Mouse (Mus musculus) regulatory T cell (primary cell): ENCODE measurements around the gene Ccdc177.

Source experiments
- in situ Hi-C: fragments of 300-600 bp; cut with MboI, MseI; formaldehyde crosslinking; loops from one replicate; pipeline ENCODE4 v1.15.1; 2025; ENCODE audit warnings: high pct_unique_total_duplicates

The Ccdc177 gene

DNA sequence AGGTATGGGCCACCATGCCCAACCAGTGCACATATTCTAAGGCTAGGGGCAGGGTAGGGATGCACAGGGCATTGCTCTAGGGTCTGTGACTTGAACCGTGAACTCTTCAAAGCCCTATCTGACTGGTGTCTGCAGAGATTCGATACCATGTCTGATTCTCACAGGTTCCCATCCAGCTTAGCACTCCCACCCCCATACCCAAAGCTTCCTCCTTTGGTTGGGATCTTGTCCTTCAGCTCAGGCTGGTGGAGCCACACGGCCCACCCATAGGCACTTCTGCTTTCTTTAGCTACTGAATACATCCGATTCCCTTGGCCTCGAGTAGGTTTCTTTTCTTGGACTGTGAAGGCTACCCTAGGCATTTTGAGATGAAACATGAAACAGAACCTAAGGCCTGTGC lies 24.5 kb upstream of the Ccdc177 start:
- in situ Hi-C loops, result no loop called here

DNA sequence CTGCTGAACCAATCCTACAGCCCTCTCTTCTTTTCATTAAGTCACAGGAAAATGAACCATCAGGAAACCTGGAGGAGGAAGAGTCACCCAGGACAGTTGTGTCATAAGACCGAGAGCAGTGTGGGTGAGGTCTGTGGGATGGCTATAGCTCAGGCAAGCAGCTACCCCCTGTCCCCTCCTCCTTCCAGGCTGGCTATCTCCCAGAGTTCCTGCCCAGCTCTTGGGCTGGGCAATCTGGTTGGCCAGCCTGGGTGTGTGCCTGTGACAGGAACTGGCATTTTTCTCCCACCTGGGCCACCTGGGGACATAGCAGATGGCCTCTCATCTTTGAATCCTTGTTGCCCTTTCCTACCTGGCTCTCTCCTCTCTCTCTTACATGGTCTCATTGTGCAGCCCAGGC lies 23.4 kb upstream of the Ccdc177 start:
- in situ Hi-C loops, result no loop called here

DNA sequence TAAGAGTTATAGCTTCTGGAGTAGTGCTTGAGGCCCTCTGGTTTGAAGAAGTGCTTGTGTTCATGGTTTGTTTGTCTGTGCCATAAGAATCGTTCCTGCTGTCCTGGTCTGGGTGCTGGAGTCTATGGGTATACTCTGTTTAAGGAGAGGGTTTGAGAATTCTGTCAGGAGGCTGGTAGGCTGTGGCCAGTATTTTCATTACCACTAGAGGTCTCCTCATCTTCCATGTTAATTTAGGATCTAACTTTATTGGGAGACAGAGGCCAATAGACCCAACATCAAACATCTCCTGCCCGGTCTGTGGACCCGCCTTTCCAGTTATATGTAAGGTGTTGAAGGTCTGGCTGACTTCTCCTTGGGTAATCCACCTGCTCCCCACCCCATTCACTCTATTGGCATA lies 22.4 kb upstream of the Ccdc177 start:
- in situ Hi-C loops, result no loop called here

DNA sequence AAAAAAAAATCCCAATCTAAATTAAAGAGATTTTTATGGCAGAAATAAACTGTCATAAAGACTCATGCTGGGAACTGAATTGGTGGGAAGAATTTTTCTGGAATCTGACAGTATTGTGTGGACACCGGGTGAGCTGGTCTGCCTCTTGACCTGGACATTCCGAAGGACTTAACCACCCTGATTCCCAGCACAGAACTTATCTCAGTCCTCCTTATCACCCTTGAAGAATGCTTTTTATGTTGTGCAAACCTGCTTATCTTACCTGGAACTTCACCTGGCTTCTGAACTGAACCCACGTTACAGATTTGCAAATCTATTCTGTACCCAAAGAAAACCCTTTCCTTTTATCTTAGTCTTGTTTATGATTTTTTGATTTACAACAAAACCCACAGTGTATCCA lies 21.7 kb upstream of the Ccdc177 start:
- in situ Hi-C loops, result no loop called here

DNA sequence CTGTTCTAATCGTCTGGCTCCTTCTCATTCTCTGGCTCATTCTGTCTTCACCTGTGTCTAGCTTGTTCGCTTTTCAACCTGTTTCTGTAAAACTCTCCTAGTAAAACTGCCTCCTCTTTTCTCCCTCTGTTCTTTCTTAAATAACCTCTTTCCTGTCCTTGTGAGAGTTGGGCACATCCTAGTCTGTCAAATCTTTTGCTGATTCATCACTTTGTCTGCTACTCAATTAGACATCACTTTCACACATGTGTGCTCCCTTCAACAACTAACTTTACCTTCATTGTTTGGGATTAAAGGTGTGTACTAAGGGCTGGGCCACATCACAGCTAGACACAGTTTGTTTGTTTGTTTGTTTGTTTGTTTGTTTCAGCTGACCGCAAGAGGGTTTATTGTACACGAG lies 19.3 kb upstream of the Ccdc177 start:
- in situ Hi-C loops, result no loop called here

DNA sequence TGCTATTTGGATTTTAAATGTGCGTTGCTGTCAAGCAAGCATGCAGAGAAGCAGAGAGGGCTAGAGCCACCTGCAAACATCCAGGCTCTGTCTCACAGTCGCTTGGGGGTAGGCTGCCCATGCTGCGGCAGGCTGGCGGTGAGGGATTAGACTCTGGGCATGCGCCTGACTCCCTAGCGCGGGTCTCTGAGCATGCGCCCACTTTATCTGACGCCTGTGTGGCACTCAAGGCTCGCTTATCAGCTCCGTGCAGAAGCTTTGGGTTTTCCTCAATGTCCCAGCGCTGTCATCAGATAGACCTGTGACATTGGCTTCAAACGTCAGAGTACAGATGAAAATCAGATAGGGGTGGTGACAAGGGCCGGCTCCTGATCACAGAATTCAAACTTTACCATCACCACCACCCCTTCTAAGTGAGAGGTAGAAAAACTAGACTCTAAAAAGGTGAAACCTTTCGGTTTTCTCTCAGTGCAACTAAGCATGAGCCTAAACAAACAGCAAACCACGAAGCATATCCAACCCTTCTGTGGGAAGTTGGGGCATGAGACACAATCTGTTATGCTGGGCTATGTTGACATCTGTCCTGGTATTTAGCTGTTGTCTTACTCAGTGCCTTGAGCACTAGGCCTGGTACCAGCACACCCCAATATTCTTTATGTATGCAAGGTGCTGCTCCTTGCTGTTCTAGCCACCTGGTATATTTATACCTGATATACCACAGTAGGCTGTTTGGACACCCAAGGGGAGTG lies 17.9 kb upstream of the Ccdc177 start:
- in situ Hi-C loops, result no loop called here

DNA sequence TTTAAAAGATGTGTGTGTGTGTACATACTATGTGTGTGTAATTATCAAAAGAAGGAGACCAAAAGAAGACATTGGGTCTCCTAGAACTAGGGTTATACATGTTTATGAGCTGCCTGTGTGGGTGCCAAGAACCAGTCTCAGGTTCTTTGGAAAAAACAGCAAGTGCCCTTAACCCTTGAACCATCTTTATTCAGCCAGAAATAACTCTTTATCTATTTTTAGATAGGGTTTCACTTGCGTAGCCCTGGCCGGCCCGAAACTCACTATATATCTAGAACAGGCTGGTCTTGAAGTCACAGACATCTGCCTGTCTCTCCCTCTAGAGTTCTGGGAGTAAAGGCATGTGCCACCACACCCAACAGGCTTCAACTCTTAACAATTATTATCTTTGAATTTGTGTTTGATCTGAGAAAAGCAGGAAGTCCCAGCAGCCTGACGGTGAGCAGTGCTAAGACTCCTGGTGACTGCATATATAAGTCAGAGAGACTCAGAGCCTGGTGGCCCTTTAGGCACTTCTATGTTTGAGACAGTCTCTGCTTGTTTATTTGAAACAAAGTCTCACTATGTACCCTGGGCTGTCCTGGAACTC lies 15.7 kb upstream of the Ccdc177 start:
- in situ Hi-C loops, result no loop called here

DNA sequence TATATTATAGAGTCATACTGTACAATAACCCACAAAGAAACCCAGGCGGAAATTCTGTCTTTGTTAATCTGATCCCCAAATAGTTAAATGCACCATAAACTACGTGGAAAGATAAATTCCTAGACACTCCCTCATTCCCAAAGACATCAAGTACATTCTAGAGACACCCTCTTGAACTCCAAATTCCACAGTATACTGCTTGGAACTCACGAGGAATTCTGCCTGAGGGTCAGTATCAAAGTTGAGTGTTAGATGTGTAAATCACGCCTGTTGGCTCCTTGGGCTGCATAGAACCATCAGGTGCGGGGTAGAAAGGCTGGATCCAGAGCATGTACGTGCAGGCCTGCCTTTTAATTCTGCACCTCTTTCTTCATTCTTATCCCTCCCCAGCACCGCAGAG lies 14.3 kb upstream of the Ccdc177 start:
- in situ Hi-C loops, result loop anchor here (5.0 kb wide), 1 partner anchor 748 kb away; no protein-coding TSS in a partner anchor

DNA sequence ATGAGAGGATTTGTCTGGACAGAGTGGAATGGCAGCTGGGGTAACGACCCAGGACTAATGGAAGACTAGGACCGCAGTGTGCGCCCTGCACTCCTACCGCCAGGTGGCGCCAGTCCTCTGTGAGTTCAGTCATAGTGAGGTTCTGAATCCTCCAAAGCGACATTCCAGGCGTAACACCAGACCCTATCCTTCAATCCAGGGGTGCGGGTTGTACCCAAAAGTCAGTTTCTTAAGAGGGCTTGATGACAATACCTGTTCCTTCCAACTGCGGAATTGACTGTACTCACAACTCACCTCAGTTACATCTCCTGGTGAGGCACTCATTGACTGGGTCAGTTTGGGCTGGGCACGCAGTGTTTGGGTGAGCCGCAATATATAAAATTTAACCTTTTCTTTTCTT lies 9.2 kb upstream of the Ccdc177 start:
- in situ Hi-C loops, result loop anchor here (5.0 kb wide), 2 partner anchors 133 to 753 kb away; no protein-coding TSS in a partner anchor

DNA sequence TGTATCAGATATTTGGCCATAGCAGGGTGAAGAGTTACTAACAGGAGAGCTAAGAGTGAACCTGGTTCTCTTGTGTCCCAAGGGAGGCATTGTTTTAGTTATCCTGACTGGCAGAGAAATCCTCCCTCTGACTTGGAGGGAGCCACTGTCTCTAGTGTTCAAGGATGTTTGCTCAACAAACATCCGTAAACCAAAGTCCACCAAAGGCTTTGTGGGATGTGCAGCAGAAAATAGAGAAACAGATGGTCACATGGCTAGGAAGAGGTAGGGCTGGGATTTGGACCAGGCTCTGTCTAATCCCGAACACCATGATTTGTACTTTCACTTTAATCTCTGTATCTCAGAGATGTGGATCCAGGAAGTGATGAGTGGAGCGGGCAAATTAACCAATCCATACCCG lies 3.6 kb upstream of the Ccdc177 start:
- in situ Hi-C loops, result no loop called here

DNA sequence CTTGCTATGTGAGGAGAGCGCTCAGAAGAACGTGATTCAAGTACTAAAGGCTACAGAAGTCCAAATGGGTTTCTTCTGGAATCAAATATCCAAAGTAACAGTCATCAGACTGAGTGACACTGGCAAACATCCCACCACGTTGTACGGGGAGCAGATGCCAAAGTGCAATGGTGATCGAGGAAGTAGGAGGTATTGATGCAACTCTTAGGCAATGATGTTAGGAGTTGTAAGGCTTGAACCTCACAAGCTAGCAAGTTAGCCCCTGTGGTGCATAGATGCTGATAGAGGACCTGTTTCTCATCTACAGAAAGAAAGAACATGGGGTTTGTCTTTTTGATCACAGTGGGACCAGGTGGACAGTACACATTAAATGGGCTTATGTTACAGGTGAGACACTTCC lies 2.5 kb upstream of the Ccdc177 start:
- in situ Hi-C loops, result no loop called here

DNA sequence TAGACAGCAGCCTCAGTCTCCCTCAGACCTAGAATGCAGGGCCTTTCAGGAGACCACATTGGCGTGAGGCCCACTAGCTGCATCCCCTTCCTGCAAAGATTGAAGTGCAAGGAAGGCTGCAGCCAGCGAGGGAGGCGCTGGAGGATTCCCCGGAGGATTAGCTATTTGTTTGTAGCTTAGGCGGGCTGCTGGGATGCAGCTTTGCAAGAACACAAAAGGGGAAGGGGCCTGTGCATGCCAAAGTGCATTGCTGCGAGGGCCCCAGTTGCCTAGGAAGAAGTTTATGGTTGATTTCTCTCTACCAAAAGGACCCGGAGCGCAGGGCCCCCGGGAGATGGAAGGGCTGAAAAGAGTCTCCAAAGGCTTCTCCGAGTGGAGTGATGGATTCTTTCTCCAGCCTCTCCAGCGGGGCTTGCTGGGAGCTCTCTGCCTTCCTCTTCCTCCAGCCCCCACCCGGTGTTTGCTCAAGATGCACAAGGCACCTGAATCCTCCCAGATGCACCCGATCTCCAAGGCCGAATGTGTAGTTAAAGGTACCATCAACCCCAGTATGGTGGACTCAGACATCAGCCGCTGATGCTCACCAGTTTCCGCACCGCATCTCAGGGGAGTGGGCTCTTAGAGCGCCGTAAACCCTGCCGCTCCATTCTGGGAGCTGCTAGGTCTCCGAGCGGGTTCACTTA lies 633 bp downstream of the Ccdc177 start:
- in situ Hi-C loops, result no loop called here

DNA sequence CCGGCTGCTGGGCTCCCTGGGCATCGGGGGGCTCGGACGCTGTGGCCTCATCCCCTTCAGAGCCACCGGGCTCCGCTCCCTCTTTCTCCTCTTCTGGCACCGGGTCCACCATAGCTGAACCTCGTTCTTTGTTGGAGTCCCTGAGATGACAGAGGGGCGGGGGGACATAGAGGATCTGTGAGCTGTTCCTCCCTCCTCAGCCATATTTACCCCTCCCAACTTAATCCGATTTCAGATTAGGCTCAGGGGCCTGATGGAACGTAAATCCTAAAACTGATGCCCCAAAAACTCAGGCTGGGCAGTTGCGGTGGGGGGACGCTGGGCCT lies 1.1 kb downstream of the Ccdc177 start:
- in situ Hi-C loops, result no loop called here

DNA sequence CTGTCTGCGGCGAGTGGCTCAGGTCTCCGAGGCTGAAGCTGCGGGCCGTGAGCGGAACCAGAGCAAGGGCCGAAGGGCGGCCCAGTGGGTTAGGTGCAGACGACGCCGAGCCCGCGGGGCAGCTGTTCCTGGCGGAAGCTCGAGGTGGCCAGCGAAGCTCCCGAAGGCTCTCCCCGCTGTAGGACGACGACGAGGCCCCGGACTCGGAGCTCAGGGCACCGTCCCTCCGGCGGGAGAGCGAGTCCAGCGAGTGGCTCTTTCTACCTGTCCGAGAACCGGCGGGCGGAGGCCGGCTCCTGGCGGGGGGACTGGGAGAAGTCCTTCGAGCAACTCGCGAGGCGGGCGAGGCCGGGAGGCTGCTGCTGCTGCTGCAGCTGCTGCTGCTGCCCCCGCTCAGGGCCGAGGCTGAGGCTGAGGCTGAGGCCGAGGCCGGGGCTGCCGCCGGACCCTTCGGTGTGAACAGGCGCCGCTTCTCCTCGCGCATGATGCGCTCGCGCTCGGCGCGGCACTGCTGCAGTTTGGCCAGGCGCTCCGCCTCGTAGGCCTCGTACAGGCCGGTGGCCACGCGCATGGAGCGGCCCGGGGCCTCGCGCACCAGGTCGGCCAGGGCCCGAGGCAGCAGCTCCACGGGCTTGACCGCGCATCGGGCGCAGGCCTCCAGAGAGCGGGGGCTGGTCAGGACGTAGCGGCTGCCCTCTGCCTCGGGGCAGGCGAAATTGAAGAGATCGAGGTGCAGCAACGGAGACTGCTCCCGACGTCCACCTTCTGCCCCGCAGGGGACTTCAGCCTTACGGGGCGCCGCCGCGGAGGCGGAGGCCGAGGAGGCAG lies 1.7 kb downstream of the Ccdc177 start:
- in situ Hi-C loops, result no loop called here

DNA sequence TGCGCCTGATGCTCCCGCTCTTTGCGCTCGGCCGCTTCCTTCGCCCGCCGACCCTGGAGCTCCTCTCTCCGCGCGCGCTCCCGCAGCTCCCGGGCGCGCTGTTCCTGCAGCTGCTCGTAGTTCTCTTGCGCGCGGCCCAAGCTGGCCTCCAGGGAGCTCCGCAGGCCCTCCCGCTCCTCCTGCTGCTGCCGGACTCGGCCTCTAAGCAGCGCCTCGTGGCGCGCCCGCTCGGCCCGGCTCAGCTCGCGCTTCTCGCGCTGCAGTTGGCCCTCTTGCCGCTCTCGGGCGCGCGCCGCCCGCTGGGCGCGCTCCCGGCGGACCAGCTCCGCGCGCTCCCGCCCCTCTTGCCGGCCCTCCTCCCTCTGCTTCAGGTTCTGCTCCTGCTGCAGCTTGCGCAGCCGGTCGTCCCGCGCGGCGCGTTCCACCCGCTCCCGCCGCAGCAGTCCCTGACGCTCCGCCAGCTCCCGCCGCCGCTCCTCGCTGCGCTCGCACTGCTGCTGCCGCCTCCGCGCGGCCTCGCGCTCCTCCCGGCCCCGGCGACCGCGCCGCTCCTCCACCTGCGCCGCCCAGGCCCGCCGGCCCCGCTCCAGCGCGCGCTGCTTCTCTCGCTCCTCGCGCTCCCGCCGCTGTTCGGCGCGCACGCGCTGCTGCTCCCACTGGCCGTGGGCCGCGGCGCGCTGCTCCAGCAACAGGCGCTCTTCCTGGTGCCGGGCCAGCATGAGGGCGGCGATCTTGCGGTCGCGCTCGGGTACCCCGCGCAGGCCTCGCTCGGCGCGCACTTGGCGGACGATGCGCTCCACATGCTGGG lies 2.5 kb downstream of the Ccdc177 start:
- in situ Hi-C loops, result no loop called here

DNA sequence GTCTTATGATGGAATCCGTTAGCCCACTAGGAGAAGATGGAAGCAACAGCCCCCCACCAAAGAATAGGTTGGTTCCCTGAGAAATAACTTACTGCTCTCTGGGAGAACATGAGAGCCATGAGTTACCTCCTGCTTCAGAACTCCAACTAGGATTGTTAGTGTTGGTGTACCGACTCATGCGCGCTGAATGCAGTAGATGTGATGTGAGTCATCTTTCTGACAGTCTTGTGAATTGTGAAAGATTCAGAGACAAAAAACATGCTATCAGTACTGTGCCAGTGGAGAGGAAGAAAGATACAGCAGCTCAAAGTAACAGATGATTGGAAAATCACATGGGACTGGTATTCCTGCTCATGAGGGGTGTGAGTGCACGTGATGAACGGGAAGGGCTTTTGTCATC lies 8.9 kb downstream of the Ccdc177 start:
- in situ Hi-C loops, result no loop called here

DNA sequence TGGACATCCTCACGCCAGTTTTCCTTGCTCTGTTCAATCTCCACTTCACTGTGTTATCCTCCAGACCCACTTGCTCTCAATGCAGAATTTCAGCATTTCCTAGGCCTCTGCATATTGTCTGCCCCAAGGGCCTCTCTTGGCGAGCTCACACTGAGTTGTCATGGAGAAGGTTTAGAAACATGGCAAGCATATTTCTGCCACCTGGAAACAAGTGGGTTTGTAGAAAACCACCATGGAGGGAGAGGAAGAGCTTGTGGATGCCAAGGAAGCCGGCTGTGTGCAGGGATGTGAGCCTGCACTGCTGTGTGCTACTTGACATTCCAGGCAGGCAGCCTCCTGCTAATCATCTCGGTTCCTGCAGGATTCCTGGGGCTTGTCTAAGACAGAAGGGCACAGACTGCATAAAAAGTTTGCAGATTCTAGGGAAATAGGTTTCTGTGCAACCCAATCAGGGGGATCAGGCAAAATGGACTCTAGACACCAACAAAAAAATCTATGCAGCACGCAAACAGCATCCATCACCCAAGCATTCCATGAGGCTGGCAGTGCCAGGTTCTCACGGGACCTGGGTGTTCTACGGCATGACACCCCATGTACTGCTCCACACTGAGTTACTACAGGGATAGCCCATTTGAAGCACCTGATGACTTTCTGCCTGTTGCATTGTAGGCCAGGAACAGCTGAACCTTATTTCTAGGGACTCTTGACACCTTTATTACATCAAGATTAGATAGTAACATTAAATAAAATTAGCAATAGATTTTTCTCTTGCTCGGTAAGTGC lies 14.3 kb downstream of the Ccdc177 start:
- in situ Hi-C loops, result no loop called here

DNA sequence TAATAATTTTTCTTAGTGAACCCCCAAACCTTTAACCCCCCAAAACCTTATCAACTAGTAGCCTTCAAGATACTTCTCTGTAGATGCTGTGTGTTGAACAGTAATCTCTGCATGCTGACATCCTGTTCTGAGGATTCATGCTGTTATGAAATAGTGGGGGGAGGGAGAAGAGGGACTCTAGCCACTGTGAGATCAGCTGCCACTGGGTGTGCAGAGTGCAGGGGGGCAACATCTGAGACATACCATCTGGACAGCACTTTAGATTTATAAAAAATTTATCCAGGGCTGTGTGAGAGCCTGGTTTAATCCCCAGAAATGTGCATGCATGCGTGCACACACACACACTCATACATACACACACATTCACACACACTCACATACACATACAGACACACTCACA lies 15.9 kb downstream of the Ccdc177 start:
- in situ Hi-C loops, result no loop called here

DNA sequence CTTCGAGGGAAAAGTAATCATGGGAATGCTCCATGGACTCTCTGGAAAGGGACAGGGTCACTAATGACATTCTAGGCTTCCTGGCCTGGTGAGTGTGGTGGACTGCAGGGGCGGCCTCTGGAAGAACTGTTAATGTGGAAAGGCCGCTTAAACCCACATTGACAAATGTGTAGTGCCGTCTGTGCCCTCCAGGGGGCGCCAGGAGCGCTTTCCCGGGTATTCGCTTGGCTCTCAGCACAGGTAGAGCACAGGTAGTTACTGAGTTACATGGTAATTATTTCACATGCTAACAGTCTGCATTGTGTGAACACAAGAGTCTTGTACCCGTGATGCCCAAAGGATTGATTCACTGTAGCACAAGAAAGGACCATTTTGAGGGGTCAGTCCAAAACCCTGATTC lies 21.0 kb downstream of the Ccdc177 start:
- in situ Hi-C loops, result no loop called here

DNA sequence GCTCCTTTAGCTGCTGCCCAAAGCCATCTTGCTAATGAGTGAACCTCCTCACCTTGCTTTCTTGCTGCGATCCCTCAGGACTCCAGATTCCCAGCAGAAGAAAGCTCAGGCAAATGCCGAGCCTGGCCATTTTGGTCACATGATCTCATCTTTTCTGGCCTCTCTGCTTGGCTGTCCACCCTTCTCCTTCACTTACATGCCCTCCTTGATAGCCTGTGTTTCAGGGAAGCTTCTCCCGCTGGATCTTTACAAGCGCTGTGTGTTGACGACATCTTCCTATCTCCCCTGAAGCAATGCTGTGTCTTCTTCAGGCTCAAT lies 23.2 kb downstream of the Ccdc177 start:
- in situ Hi-C loops, result no loop called here
